Mouse (Mus musculus) intestine, embryonic 16.5 days (tissue): ENCODE measurements around the gene Clcn1. TPM values are rescaled to one million over a fixed set of nuclear protein-coding genes. Genes with fewer than 3 reads are reported as not detected.

Source experiments
- ATAC-seq: fragments of 200-750 bp; cut with Nextera tagmentation; 2 replicates; pipeline ENCODE4 v1.8.0; 2017; ENCODE audit warnings: moderate TSS enrichment, moderate library complexity
- H3K27ac ChIP-seq: fragments of 300-500 bp; sonication (generic); 2 replicates; pipeline ENCODE4 v1.5.1; 2014; ENCODE audit warnings: mild to moderate bottlenecking, low read length
- H3K27me3 ChIP-seq: fragments of 300-500 bp; sonication (generic); replicated peaks from 2 replicates; pipeline ENCODE4 v1.6.1; 2014; ENCODE audit warnings: low read length, control low read depth, mixed read lengths; ENCODE audit not compliant: control insufficient read depth, insufficient read depth
- H3K36me3 ChIP-seq: fragments of 300-500 bp; sonication (generic); 2 replicates; pipeline ENCODE4 v1.6.1; 2014; ENCODE audit warnings: low read length, control low read depth; ENCODE audit not compliant: control insufficient read depth, insufficient read depth
- H3K4me1 ChIP-seq: fragments of 300-500 bp; sonication (generic); 2 replicates; pipeline ENCODE4 v1.6.1; 2014; ENCODE audit warnings: low read length, control low read depth, mixed read lengths; ENCODE audit not compliant: control insufficient read depth, insufficient read depth
- H3K4me2 ChIP-seq: fragments of 300-500 bp; sonication (generic); 2 replicates; pipeline ENCODE4 v1.6.1; 2014; ENCODE audit warnings: low read depth, low read length, control low read depth
- H3K4me3 ChIP-seq: fragments of 300-500 bp; sonication (generic); 2 replicates; pipeline ENCODE4 v1.5.1; 2014; ENCODE audit warnings: mild to moderate bottlenecking, low read length
- H3K9ac ChIP-seq: fragments of 300-500 bp; sonication (generic); 2 replicates; pipeline ENCODE4 v1.6.1; 2014; ENCODE audit warnings: low read depth, low read length
- H3K9me3 ChIP-seq: fragments of 300-500 bp; sonication (generic); 2 replicates; pipeline ENCODE4 v1.6.1; 2016; ENCODE audit warnings: low read length, control low read depth; ENCODE audit not compliant: control insufficient read depth
- WGBS: fragments of 180-500 bp; shearing (Covaris S2); extraction: QIAGEN DNeasy Blood & Tissue Kit; methylation state at CpG from one replicate; pipeline ENCODE4 v1.1.7; 2014; 5-methylcytosine and 5-hydroxymethylcytosine counted together
- polyA plus RNA-seq: library from polyadenylated mRNA; unstranded; fragments of >200 nt; fragmentation: Nextera tagmentation; extraction: Ambion mirVana; gene quantifications from 2 replicates; pipeline ENCODE4 v1.2.1, GENCODE M21; 2015

The Clcn1 gene
- polyA plus RNA-seq, 1 experiment from 2014 or later: 0.23 TPM

- Histone ChIP-seq H3K4me2 (peak overlapping the region; percentile 96), H3K9ac (no peak overlapping the region; the same call in 1 of the 2 replicates), H3K4me1 (peaks cover 16% of the 10 kb centered on the region), H3K4me3 (peak overlapping the region; percentile 61), H3K36me3 (no peaks in the 10 kb centered on the region), H3K9me3 (no peaks in the 10 kb centered on the region), H3K27me3 (peaks cover 19% of the 10 kb centered on the region), H3K27ac (no peak overlapping the region)
- no peak for ATAC-seq
- WGBS: 6% methylated on average over 7 of the region's 7 CpGs
Observed at GRCm38 (mm10) chr6:42325268-42325609, 38.8 kb downstream of the Clcn1 start.

DNA sequence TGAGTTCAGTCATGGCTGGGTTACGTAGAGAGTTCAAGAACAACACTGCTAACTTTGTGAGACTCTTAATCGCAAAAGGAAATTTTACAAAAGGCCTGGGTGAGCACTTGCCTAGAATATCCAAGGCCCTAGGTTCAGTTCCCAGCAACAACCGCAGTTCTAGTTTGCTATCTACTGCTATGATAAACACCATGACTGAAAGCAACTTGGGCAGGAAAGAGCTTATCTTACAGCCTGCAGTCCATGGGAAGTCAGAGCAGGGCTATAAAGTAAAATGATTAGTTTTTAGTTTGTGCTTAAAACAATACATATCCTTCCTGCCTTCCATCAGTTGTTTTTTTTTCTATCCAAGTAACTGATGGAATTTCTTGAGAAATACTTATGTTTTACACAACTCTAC is 40.0 kb downstream of the Clcn1 start:
- Histone ChIP-seq H3K27me3 (peaks cover 19% of the 10 kb centered on the region), H3K9me3 (no peaks in the 10 kb centered on the region), H3K4me2 (no peak overlapping the region), H3K4me1 (peaks cover 16% of the 10 kb centered on the region), H3K4me3 (no peak overlapping the region), H3K27ac (no peak overlapping the region), H3K36me3 (no peaks in the 10 kb centered on the region), H3K9ac (no peak overlapping the region)
- WGBS: 90% methylated on average over 3 of the region's 3 CpGs
- no peak for ATAC-seq

GRCm38 (mm10) chr6:42328757-42329156 is 42.3 kb downstream of the Clcn1 start:
- Histone ChIP-seq H3K9me3 (no peaks in the 10 kb centered on the region), H3K36me3 (no peaks in the 10 kb centered on the region), H3K4me1 (peaks cover 12% of the 10 kb centered on the region), H3K27me3 (peaks cover 13% of the 10 kb centered on the region), H3K4me2 (no peak overlapping the region), H3K27ac (no peak overlapping the region), H3K4me3 (no peak overlapping the region), H3K9ac (no peak overlapping the region)
- ATAC-seq: no peak
- 79% methylated on average over 3 of the region's 3 CpGs for WGBS

- Histone ChIP-seq H3K4me2 (no peak overlapping the region), H3K9me3 (no peaks in the 10 kb centered on the region), H3K4me1 (no peaks in the 10 kb centered on the region), H3K27me3 (no peaks in the 10 kb centered on the region), H3K36me3 (no peaks in the 10 kb centered on the region), H3K27ac (no peak overlapping the region), H3K9ac (no peak overlapping the region), H3K4me3 (no peak overlapping the region)
- no peak for ATAC-seq
- 79% methylated on average over 3 of the region's 3 CpGs for WGBS
Observed at GRCm38 (mm10) chr6:42330216-42330615, 43.7 kb downstream of the Clcn1 start.

DNA sequence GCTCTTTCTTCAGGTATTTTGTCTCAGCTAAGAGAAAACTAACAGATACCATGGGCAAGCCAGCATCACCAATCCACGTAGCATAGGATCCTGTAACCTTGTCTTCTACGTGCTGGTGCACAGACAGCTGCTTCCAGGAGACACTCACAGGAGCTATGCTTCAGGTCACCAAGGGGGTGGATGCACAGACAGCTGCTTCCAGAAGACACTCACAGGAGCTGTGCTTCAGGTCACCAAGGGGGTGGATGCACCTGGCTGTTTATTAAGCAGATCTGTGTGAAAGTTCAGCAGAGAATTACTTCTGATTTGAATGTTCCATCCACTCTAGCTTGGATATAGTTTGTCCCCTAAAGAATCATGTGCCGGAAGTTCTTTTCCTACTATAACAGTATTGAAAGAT is 44.5 kb downstream of the Clcn1 start:
- 84% methylated on average over 3 of the region's 3 CpGs for WGBS
- no peak overlapping the region for H3K27ac ChIP-seq
- H3K4me2 ChIP-seq: no peak overlapping the region
- H3K9ac ChIP-seq: no peak overlapping the region
- H3K27me3 ChIP-seq: no peaks in the 10 kb centered on the region
- no peak for ATAC-seq
- no peaks in the 10 kb centered on the region for H3K4me1 ChIP-seq
- no peak overlapping the region for H3K4me3 ChIP-seq
- H3K36me3 ChIP-seq: no peaks in the 10 kb centered on the region
- H3K9me3 ChIP-seq: no peaks in the 10 kb centered on the region

- Histone ChIP-seq H3K27me3 (no peaks in the 10 kb centered on the region), H3K4me3 (no peak overlapping the region), H3K9me3 (no peaks in the 10 kb centered on the region), H3K27ac (no peak overlapping the region), H3K4me2 (no peak overlapping the region), H3K4me1 (no peaks in the 10 kb centered on the region), H3K9ac (no peak overlapping the region), H3K36me3 (no peaks in the 10 kb centered on the region)
- ATAC-seq: no peak
- WGBS: 82% methylated on average over 2 of the region's 2 CpGs
Observed at GRCm38 (mm10) chr6:42339189-42339588, 52.7 kb downstream of the Clcn1 start.

DNA sequence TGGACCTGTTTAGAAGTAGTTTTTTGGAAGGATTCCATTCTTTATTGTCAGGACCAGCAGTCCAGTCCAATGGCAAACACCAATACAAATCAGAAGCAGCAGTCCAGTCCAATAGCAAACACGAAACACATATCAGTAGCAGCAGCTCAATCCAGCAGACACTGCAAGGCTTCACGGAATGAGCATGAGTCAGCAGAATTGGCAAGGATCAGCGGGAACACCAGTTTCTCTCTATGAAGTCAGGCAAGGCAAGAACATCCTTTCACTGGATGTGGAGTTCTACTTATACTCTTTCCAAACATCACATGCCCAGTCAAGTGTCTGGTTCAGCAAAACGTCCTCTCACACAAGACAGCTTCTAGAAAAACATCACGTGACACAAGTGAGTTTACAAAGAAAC is 53.5 kb downstream of the Clcn1 start:
- H3K4me3 ChIP-seq: no peak overlapping the region
- 79% methylated on average over 5 of the region's 5 CpGs for WGBS
- no peak overlapping the region for H3K27ac ChIP-seq
- H3K9ac ChIP-seq: no peak overlapping the region
- no peak overlapping the region for H3K4me2 ChIP-seq
- no peaks in the 10 kb centered on the region for H3K27me3 ChIP-seq
- H3K4me1 ChIP-seq: no peaks in the 10 kb centered on the region
- H3K36me3 ChIP-seq: no peaks in the 10 kb centered on the region
- no peak for ATAC-seq
- no peaks in the 10 kb centered on the region for H3K9me3 ChIP-seq

GRCm38 (mm10) chr6:42342171-42342570 is 55.7 kb downstream of the Clcn1 start:
- Histone ChIP-seq H3K9ac (no peak overlapping the region), H3K36me3 (no peaks in the 10 kb centered on the region), H3K27me3 (no peaks in the 10 kb centered on the region), H3K4me1 (no peaks in the 10 kb centered on the region), H3K4me3 (no peak overlapping the region), H3K27ac (no peak overlapping the region), H3K9me3 (no peaks in the 10 kb centered on the region), H3K4me2 (no peak overlapping the region)
- 71% methylated on average over 1 of the region's 1 CpGs for WGBS
- ATAC-seq: no peak

DNA sequence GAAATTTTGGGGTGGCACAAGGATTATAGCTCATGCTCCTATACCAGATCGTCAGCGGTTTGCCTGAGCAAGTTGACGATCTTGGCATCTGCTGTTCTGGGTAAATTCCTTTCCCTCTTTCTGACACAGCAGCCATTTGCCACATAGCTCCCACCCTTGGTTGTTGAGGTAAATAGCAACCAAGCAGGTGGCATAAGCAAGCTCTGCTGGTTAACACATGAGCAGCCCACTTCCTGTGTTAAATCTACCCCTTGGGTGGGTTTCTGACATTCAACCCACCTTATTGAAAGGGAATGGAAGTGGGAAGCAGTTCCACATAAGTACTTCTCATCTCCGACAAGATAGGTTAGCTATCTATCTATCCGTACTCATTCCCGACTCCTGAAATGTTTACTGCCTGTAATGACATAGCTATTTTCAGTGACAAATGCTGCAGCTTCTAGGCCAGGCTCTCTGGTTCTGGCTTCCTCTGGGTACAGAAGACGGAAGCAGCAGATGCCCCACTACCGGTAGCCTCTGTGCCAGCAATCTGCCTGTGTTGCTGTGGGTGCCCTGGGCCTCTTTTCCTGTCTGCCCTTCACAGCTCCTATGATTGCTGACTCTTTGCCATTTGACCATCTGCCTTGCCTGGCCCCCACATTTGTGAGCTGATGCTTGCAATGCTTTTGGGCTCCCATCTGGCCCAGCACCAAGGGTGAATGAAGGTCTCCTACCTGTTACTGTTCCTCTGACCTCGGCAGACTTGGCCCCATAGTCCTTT is 57.1 kb downstream of the Clcn1 start:
- H3K9me3 ChIP-seq: no peaks in the 10 kb centered on the region
- H3K27ac ChIP-seq: no peak overlapping the region
- no peak overlapping the region for H3K9ac ChIP-seq
- no peak for ATAC-seq
- H3K4me1 ChIP-seq: peaks cover 1% of the 10 kb centered on the region; the same call in 1 of the 2 replicates
- no peak overlapping the region for H3K4me3 ChIP-seq
- WGBS: 81% methylated on average over 9 of the region's 9 CpGs
- H3K36me3 ChIP-seq: no peaks in the 10 kb centered on the region
- H3K27me3 ChIP-seq: no peaks in the 10 kb centered on the region
- H3K4me2 ChIP-seq: no peak overlapping the region

GRCm38 (mm10) chr6:42344255-42344654 is 57.8 kb downstream of the Clcn1 start:
- Histone ChIP-seq H3K9ac (no peak overlapping the region), H3K36me3 (no peaks in the 10 kb centered on the region), H3K27me3 (no peaks in the 10 kb centered on the region), H3K4me1 (peaks cover 4% of the 10 kb centered on the region; the same call in 1 of the 2 replicates), H3K4me2 (no peak overlapping the region), H3K9me3 (no peaks in the 10 kb centered on the region), H3K4me3 (no peak overlapping the region), H3K27ac (no peak overlapping the region)
- no peak for ATAC-seq
- WGBS: 87% methylated on average over 1 of the region's 1 CpGs
